Mouse (Mus musculus): ENCODE results near the gene Kif18b. TPM values are rescaled to one million over a fixed set of nuclear protein-coding genes. Genes with fewer than 3 reads are reported as not detected.

Kif18b gene
- polyA plus RNA-seq (2011; ENCODE audit: insufficient read depth, insufficient read length, low read depth, missing spikeins) = 72.3 and 75.4 TPM in 2 replicates

DNA sequence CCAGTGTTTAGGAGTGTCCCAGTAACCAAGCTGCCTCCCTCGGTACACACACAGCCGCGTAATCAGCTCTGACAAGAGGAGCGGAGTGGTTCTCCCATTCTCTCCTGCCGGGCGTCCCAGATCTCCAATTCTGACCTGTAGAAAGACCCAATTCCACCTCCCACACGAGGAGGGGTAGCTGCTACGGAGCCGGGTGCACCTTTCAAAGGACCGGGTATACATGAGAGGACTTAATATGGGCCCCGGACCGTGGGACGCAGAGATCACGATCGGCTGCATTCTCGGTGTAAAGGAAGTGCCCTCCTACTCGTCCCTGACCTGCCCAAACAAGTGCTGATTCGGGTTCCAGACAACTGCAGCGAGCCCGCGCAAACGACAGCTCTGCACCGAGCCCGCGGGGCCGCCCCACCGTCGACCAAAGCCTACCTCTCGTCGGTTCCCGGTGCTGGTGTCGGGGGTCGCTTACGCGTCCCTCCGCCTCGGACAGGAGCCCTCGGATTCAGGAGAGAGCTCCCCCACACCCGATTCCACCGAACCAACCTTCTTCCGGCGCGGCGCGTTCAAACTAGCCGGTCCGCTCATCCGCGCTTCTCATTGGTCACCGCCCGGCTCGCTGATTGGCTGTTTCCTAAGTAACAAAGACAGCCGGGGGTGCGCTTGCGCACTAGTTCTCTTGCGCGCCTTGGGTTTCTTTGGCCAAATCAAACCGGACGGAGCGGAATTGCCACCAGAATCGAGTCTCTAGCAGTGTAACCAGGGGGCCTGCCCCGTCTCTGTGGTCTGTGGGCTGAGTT lies at the start of gene Kif18b:
Kif18b (minus strand) TSS at position 568 of the 794 bp plus-strand sequence.
- peak within 1 kb of the TSS; percentile 100 for H3K27ac ChIP-seq (ENCODE audit: insufficient read depth, low read length)
- peak within 1 kb of the TSS; percentile 90 for H3K9ac ChIP-seq (ENCODE audit: low read depth, poor library complexity, severe bottlenecking)
- no peaks in the 10 kb centered on the region for H3K4me1 ChIP-seq (ENCODE audit: control insufficient read depth, insufficient read depth, low read length)
- TF ChIP-seq EP300 (IDR thresholded peaks at IDR 0.05; ENCODE audit: insufficient read depth, low read depth, low read length) (no peak), CTCF (IDR thresholded peaks at IDR 0.05; ENCODE audit: low read depth, low read length) (no peak), POLR2A (IDR thresholded peaks at IDR 0.05; ENCODE audit: insufficient read depth, low read length) (peak; percentile 49)
- peaks cover 26% of the 10 kb centered on the region for H3K36me3 ChIP-seq (ENCODE audit: control insufficient read depth, insufficient read depth, low read length, poor library complexity, severe bottlenecking)
- H3K27me3 ChIP-seq (ENCODE audit: control insufficient read depth, insufficient read depth, low read length, poor library complexity, severe bottlenecking) = no peaks in the 10 kb centered on the region
- H3K4me3 ChIP-seq (ENCODE audit: low read depth, low read length) = peak within 1 kb of the TSS; percentile 94
- H3K9me3 ChIP-seq (replicated peaks; ENCODE audit: control insufficient read depth, insufficient read depth, low read length, poor library complexity, severe bottlenecking) = no peaks in the 10 kb centered on the region

DNA sequence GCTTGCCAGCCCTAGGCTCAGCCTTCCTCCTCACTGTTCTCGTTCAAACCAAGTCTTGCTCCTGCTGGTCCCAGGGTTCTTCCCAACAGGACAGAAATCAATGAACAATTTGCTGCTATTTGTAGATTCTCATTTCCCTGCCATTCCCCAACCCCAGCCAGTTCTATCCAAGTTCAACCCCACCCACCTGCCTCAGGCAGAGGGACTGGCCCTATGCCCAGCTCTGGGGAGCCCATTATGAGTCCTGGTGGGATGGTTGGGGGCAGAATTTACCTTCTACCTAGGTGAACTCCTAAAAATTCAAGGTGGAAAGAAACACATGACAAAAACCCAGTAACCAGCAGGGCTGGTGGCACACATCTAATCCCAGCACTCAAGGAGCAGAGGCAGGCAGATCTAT lies 47.4 kb upstream of the Kif18b start:
- Histone ChIP-seq H3K9ac (ENCODE audit: low read depth, poor library complexity, severe bottlenecking) (no peak overlapping the region), H3K36me3 (ENCODE audit: control insufficient read depth, insufficient read depth, low read length, poor library complexity, severe bottlenecking) (no peaks in the 10 kb centered on the region), H3K9me3 (replicated peaks; ENCODE audit: control insufficient read depth, insufficient read depth, low read length, poor library complexity, severe bottlenecking) (no peaks in the 10 kb centered on the region), H3K27ac (ENCODE audit: insufficient read depth, low read length) (no peak overlapping the region), H3K4me1 (ENCODE audit: control insufficient read depth, insufficient read depth, low read length) (no peaks in the 10 kb centered on the region), H3K4me3 (ENCODE audit: low read depth, low read length) (no peak overlapping the region), H3K27me3 (ENCODE audit: control insufficient read depth, insufficient read depth, low read length, poor library complexity, severe bottlenecking) (no peaks in the 10 kb centered on the region)
- TF ChIP-seq CTCF (IDR thresholded peaks at IDR 0.05; ENCODE audit: low read depth, low read length) (no peak), EP300 (IDR thresholded peaks at IDR 0.05; ENCODE audit: insufficient read depth, low read depth, low read length) (no peak), POLR2A (IDR thresholded peaks at IDR 0.05; ENCODE audit: insufficient read depth, low read length) (no peak)

DNA sequence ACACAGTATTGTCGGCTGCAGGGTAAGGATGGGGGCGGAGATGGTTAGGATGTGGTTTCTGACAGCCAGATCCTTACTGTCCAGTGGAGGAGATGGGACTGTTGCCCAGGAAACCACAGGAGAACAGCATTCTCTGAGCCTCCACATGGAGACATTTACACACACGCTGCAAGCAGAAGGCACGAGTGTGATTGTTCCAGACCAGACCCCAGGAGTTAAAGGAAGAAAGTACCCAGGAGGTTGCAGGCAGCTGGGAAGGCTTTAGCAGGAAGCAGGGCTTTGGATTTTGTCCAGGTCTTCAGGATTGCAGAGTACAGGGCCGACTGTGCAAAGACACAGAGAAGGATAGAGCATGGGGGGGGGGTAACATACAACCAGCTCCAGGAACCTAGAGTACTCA lies 46.7 kb upstream of the Kif18b start:
- H3K4me1 ChIP-seq (ENCODE audit: control insufficient read depth, insufficient read depth, low read length) = no peaks in the 10 kb centered on the region
- H3K27me3 ChIP-seq (ENCODE audit: control insufficient read depth, insufficient read depth, low read length, poor library complexity, severe bottlenecking) = no peaks in the 10 kb centered on the region
- no peak overlapping the region for H3K9ac ChIP-seq (ENCODE audit: low read depth, poor library complexity, severe bottlenecking)
- H3K4me3 ChIP-seq (ENCODE audit: low read depth, low read length) = no peak overlapping the region
- no peaks in the 10 kb centered on the region for H3K9me3 ChIP-seq (replicated peaks; ENCODE audit: control insufficient read depth, insufficient read depth, low read length, poor library complexity, severe bottlenecking)
- H3K36me3 ChIP-seq (ENCODE audit: control insufficient read depth, insufficient read depth, low read length, poor library complexity, severe bottlenecking) = no peaks in the 10 kb centered on the region
- TF ChIP-seq EP300 (IDR thresholded peaks at IDR 0.05; ENCODE audit: insufficient read depth, low read depth, low read length) (no peak), POLR2A (IDR thresholded peaks at IDR 0.05; ENCODE audit: insufficient read depth, low read length) (no peak), CTCF (IDR thresholded peaks at IDR 0.05; ENCODE audit: low read depth, low read length) (no peak)
- H3K27ac ChIP-seq (ENCODE audit: insufficient read depth, low read length) = no peak overlapping the region

DNA sequence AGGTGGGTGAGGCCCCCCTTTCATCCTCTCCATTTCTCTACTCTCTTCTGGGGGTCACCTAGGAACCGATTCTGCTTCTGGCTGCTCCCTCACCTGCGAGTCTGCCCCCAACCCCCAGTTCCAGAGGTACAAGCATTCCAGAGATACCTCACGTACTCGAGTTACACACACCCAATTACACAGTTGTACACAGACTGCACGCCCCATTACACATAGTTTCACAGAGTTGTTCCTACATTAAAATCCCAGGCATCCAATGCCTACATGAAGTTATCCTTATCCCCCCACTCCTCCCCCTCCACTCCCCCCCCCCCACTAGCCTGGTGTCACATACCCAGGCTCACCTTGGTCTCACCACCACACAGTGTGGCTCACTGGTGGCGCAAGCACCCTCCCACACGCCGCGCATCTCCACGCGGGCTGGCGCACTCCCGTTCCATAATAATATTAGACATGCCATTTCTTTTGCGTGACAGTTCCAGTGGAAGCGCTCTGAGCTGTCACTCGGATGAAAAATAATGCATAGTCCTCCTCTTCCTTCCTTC lies 39.7 kb upstream of the Kif18b start:
- Histone ChIP-seq H3K27me3 (ENCODE audit: control insufficient read depth, insufficient read depth, low read length, poor library complexity, severe bottlenecking) (no peaks in the 10 kb centered on the region), H3K4me3 (ENCODE audit: low read depth, low read length) (no peak overlapping the region), H3K9ac (ENCODE audit: low read depth, poor library complexity, severe bottlenecking) (0 out of 2 replicates have a peak overlapping the region, but pooled peaks have one; percentile 60), H3K4me1 (ENCODE audit: control insufficient read depth, insufficient read depth, low read length) (peaks cover 2% of the 10 kb centered on the region), H3K27ac (ENCODE audit: insufficient read depth, low read length) (no peak overlapping the region), H3K36me3 (ENCODE audit: control insufficient read depth, insufficient read depth, low read length, poor library complexity, severe bottlenecking) (no peaks in the 10 kb centered on the region), H3K9me3 (replicated peaks; ENCODE audit: control insufficient read depth, insufficient read depth, low read length, poor library complexity, severe bottlenecking) (no peaks in the 10 kb centered on the region)
- TF ChIP-seq POLR2A (IDR thresholded peaks at IDR 0.05; ENCODE audit: insufficient read depth, low read length) (no peak), EP300 (IDR thresholded peaks at IDR 0.05; ENCODE audit: insufficient read depth, low read depth, low read length) (no peak), CTCF (IDR thresholded peaks at IDR 0.05; ENCODE audit: low read depth, low read length) (no peak)

DNA sequence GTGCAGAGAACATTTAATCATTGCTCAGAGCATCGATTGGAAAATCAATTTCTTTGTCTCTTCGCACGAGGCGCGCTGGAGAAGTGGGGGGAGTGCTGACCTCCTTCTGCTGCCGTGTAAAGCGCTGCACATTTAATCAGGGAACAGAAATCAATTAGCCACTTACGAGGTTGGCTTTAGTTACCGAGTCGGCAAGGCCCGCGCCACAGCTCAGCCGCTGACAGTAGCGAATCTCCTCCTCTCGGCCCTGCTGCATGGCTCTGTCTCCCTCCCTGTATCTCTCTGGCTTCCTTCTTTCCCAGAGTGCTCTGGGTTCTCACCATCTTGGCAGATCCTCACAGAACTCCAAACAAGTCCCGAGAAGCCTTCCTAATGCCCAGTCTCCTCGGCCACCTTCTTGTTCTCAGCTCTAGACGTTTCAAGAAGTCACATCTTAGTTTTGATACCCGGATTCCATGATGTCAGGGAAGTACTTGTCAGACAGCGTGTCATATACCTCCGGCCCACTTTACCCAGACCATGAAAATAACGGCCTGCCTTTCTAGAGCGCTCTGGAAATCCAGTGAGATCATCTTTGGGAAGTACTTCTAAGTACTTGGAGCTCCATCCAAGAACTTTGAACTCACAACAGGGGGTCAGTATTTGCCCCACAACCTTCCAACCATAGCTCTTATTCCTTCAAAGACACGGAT lies 39.1 kb upstream of the Kif18b start:
- Histone ChIP-seq H3K4me1 (ENCODE audit: control insufficient read depth, insufficient read depth, low read length) (peaks cover 2% of the 10 kb centered on the region), H3K27me3 (ENCODE audit: control insufficient read depth, insufficient read depth, low read length, poor library complexity, severe bottlenecking) (no peaks in the 10 kb centered on the region), H3K9ac (ENCODE audit: low read depth, poor library complexity, severe bottlenecking) (peak overlapping the region; percentile 60), H3K36me3 (ENCODE audit: control insufficient read depth, insufficient read depth, low read length, poor library complexity, severe bottlenecking) (no peaks in the 10 kb centered on the region), H3K9me3 (replicated peaks; ENCODE audit: control insufficient read depth, insufficient read depth, low read length, poor library complexity, severe bottlenecking) (no peaks in the 10 kb centered on the region), H3K27ac (ENCODE audit: insufficient read depth, low read length) (no peak overlapping the region), H3K4me3 (ENCODE audit: low read depth, low read length) (peak overlapping the region; percentile 3)
- no peak for TF ChIP-seq POLR2A (IDR thresholded peaks at IDR 0.05; ENCODE audit: insufficient read depth, low read length)
- TF ChIP-seq CTCF (IDR thresholded peaks at IDR 0.05; ENCODE audit: low read depth, low read length) = no peak
- TF ChIP-seq EP300 (IDR thresholded peaks at IDR 0.05; ENCODE audit: insufficient read depth, low read depth, low read length) = no peak
